Mouse (Mus musculus): Measurements from ENCODE around the gene Slc5a3. TPM values are rescaled to one million over a fixed set of nuclear protein-coding genes. Genes with fewer than 3 reads are reported as not detected.

The Slc5a3 gene
- polyA plus RNA-seq, 1 experiment from 2014 or later, result 12.1 TPM

DNA sequence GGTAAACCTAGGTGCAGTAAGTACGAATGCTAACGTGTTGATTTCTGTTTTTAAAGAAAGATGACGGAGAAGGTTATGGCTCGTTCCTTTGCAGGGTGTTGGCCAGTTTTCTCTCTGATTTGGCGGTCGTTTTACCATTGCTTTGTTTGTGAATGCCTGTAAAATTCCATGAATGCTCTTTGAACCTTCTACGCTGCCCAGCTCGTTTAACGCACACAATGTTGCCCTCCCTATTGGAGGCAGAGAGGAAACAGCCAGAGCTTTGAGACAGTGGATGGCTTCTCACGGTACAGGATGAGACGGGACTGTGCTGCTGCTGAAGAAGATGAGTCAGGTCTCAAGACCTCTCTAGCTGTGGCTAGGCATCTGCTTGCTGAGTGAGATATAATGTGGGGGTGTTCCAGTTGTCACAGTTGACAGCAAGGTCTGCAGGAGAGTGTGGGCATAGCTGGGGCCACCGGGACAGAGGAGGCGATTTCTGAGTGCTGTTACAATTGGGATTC lies 60.9 kb downstream of the Slc5a3 start:
- no peak overlapping the region for H3K9ac ChIP-seq (ENCODE audit: low read depth, low read length)

DNA sequence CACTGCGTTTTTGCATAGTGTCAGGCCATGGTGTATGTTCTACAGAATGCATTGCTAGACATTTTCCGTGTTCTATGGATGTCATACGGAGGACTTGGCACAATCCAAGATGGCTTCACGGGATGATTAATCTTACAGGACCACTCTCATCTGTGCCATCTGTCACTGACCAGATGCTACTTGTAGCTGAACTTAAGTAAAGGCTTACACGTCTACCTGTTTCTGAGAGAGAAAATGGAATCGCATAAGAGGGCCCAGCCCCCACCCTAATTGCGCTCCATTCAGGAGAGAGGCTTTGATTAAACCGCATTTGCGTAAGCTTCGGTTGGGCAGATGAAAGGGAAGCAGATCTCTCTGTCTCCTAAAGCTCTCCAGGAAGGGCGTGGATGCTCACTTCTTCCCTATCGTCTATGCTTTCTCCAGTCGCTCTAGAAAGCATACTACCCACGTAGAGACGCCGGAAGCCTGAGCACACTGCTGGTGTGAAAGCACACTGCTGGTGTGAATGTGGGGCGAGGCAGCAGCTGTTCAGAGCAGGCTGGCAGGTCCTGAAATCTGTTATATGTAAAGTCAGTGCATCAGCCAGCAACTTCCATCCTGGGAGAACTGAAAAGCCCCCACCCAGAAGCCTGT lies 62.9 kb downstream of the Slc5a3 start:
- H3K4me2 ChIP-seq (ENCODE audit: low read depth, low read length), result no peak overlapping the region
- peaks cover 3% of the 10 kb centered on the region for H3K4me1 ChIP-seq (ENCODE audit: control insufficient read depth, insufficient read depth, low read length)
- no peaks in the 10 kb centered on the region for H3K27me3 ChIP-seq (replicated peaks; ENCODE audit: control insufficient read depth, insufficient read depth, low read length)
- no peaks in the 10 kb centered on the region for H3K36me3 ChIP-seq (ENCODE audit: control insufficient read depth, insufficient read depth, low read length)
- no peak for ATAC-seq (ENCODE audit: low read depth)
- WGBS, result 80% methylated on average over 17 of the region's 17 CpGs
- H3K9me3 ChIP-seq (ENCODE audit: control insufficient read depth, low read length), result peaks cover 9% of the 10 kb centered on the region
- no peak overlapping the region for H3K9ac ChIP-seq (ENCODE audit: low read depth, low read length)
- no peak overlapping the region for H3K4me3 ChIP-seq (ENCODE audit: low read depth, low read length)
- DNase-seq (ENCODE audit: low spot score), result no peak
- H3K27ac ChIP-seq (replicated peaks; ENCODE audit: low read depth, low read length), result no peak overlapping the region

More for the DNA sequence above, 60.9 kb downstream of the Slc5a3 start:
- H3K27ac ChIP-seq (replicated peaks; ENCODE audit: low read depth, low read length), result no peak overlapping the region
- no peaks in the 10 kb centered on the region for H3K27me3 ChIP-seq (replicated peaks; ENCODE audit: control insufficient read depth, insufficient read depth, low read length)
- H3K4me1 ChIP-seq (ENCODE audit: control insufficient read depth, insufficient read depth, low read length), result peaks cover 16% of the 10 kb centered on the region
- H3K4me2 ChIP-seq (ENCODE audit: low read depth, low read length), result no peak overlapping the region
- DNase-seq (ENCODE audit: low spot score) (no peak), ATAC-seq (ENCODE audit: low read depth) (no peak)
- H3K9me3 ChIP-seq (ENCODE audit: control insufficient read depth, low read length), result no peaks in the 10 kb centered on the region
- WGBS, result 60% methylated on average over 13 of the region's 13 CpGs
- H3K4me3 ChIP-seq (ENCODE audit: low read depth, low read length), result no peak overlapping the region
- no peaks in the 10 kb centered on the region for H3K36me3 ChIP-seq (ENCODE audit: control insufficient read depth, insufficient read depth, low read length)

GRCm38 (mm10) chr16:92127226-92127625 lies 69.1 kb downstream of the Slc5a3 start:
- Histone ChIP-seq H3K27me3 (replicated peaks; ENCODE audit: control insufficient read depth, insufficient read depth, low read length) (no peaks in the 10 kb centered on the region), H3K36me3 (ENCODE audit: control insufficient read depth, insufficient read depth, low read length) (no peaks in the 10 kb centered on the region)

GRCm38 (mm10) chr16:92127666-92128065 lies 69.5 kb downstream of the Slc5a3 start:
- ATAC-seq (ENCODE audit: low read depth), result no peak

More at GRCm38 (mm10) chr16:92127226-92127625, 69.1 kb downstream of the Slc5a3 start:
- Histone ChIP-seq H3K27ac (replicated peaks; ENCODE audit: low read depth, low read length) (no peak overlapping the region), H3K4me1 (ENCODE audit: control insufficient read depth, insufficient read depth, low read length) (no peaks in the 10 kb centered on the region), H3K9ac (ENCODE audit: low read depth, low read length) (no peak overlapping the region), H3K4me3 (ENCODE audit: low read depth, low read length) (no peak overlapping the region), H3K9me3 (ENCODE audit: control insufficient read depth, low read length) (peaks cover 9% of the 10 kb centered on the region), H3K4me2 (ENCODE audit: low read depth, low read length) (no peak overlapping the region)
- WGBS, result 52% methylated on average over 4 of the region's 4 CpGs
- no peak for ATAC-seq (ENCODE audit: low read depth)
- DNase-seq (ENCODE audit: low spot score), result no peak

GRCm38 (mm10) chr16:92129843-92130242 lies 71.7 kb downstream of the Slc5a3 start:
- no peaks in the 10 kb centered on the region for H3K27me3 ChIP-seq (replicated peaks; ENCODE audit: control insufficient read depth, insufficient read depth, low read length)
- no peak overlapping the region for H3K4me3 ChIP-seq (ENCODE audit: low read depth, low read length)
- 98% methylated on average over 8 of the region's 8 CpGs for WGBS
- no peak for ATAC-seq (ENCODE audit: low read depth)
- no peak overlapping the region for H3K27ac ChIP-seq (replicated peaks; ENCODE audit: low read depth, low read length)
- no peaks in the 10 kb centered on the region for H3K4me1 ChIP-seq (ENCODE audit: control insufficient read depth, insufficient read depth, low read length)
- H3K36me3 ChIP-seq (ENCODE audit: control insufficient read depth, insufficient read depth, low read length), result no peaks in the 10 kb centered on the region
- H3K9me3 ChIP-seq (ENCODE audit: control insufficient read depth, low read length), result peaks cover 2% of the 10 kb centered on the region; the same call in 1 of the 2 replicates
- no peak overlapping the region for H3K4me2 ChIP-seq (ENCODE audit: low read depth, low read length)
- H3K9ac ChIP-seq (ENCODE audit: low read depth, low read length), result no peak overlapping the region
- DNase-seq (ENCODE audit: low spot score), result no peak

More at GRCm38 (mm10) chr16:92127666-92128065, 69.5 kb downstream of the Slc5a3 start:
- no peaks in the 10 kb centered on the region for H3K36me3 ChIP-seq (ENCODE audit: control insufficient read depth, insufficient read depth, low read length)
- H3K9me3 ChIP-seq (ENCODE audit: control insufficient read depth, low read length), result peaks cover 9% of the 10 kb centered on the region
- H3K27me3 ChIP-seq (replicated peaks; ENCODE audit: control insufficient read depth, insufficient read depth, low read length), result no peaks in the 10 kb centered on the region
- no peak overlapping the region for H3K4me2 ChIP-seq (ENCODE audit: low read depth, low read length)
- WGBS, result 84% methylated on average over 5 of the region's 5 CpGs
- no peak overlapping the region for H3K27ac ChIP-seq (replicated peaks; ENCODE audit: low read depth, low read length)
- no peaks in the 10 kb centered on the region for H3K4me1 ChIP-seq (ENCODE audit: control insufficient read depth, insufficient read depth, low read length)
- no peak for DNase-seq (ENCODE audit: low spot score)
- no peak overlapping the region for H3K4me3 ChIP-seq (ENCODE audit: low read depth, low read length)
- H3K9ac ChIP-seq (ENCODE audit: low read depth, low read length), result no peak overlapping the region

GRCm38 (mm10) chr16:92132511-92132910 lies 74.4 kb downstream of the Slc5a3 start:
- 79% methylated on average over 4 of the region's 4 CpGs for WGBS
- H3K4me1 ChIP-seq (ENCODE audit: control insufficient read depth, insufficient read depth, low read length), result no peaks in the 10 kb centered on the region
- no peak for ATAC-seq (ENCODE audit: low read depth)
- no peak overlapping the region for H3K4me3 ChIP-seq (ENCODE audit: low read depth, low read length)
- no peak overlapping the region for H3K9ac ChIP-seq (ENCODE audit: low read depth, low read length)
- H3K36me3 ChIP-seq (ENCODE audit: control insufficient read depth, insufficient read depth, low read length), result no peaks in the 10 kb centered on the region
- H3K27me3 ChIP-seq (replicated peaks; ENCODE audit: control insufficient read depth, insufficient read depth, low read length), result no peaks in the 10 kb centered on the region
- 0 out of 2 replicates have a peak, but pooled peaks cover 2% of the 10 kb centered on the region for H3K9me3 ChIP-seq (ENCODE audit: control insufficient read depth, low read length)
- no peak for DNase-seq (ENCODE audit: low spot score)
- no peak overlapping the region for H3K4me2 ChIP-seq (ENCODE audit: low read depth, low read length)
- no peak overlapping the region for H3K27ac ChIP-seq (replicated peaks; ENCODE audit: low read depth, low read length)

DNA sequence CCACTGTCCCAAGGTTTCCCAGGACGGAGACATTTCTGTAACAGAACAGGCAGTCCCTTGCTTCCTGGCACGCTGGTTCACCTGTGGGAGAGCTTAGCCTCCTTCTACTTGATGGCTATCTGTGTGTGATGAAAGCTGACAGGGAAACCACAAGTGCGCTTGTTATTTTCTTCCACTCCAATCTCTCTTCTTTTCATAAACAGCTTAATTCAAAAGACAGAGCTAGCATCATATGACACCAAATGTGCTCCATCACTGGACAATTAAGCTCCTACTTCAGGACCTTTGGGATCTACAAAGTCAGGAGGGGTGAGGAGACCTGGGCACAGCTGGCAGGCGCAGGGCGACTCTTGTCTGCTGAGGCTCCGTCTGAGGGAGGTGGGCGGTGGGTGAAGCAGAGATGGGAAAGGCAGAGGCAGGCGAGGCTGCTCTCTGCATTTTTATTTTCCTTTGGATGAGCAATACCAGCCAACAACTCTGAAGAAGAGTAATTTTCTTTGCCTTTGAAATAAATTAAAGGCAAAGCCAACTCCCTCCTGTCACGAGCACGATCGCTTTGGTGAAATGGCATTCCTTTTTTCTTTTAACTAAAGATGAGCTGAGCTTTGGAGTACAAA lies 76.1 kb downstream of the Slc5a3 start:
- H3K27ac ChIP-seq (replicated peaks; ENCODE audit: low read depth, low read length), result no peak overlapping the region
- H3K36me3 ChIP-seq (ENCODE audit: control insufficient read depth, insufficient read depth, low read length), result no peaks in the 10 kb centered on the region
- H3K27me3 ChIP-seq (replicated peaks; ENCODE audit: control insufficient read depth, insufficient read depth, low read length), result no peaks in the 10 kb centered on the region
- peaks cover 3% of the 10 kb centered on the region; the same call in 1 of the 2 replicates for H3K4me1 ChIP-seq (ENCODE audit: control insufficient read depth, insufficient read depth, low read length)
- H3K4me2 ChIP-seq (ENCODE audit: low read depth, low read length), result no peak overlapping the region
- H3K9ac ChIP-seq (ENCODE audit: low read depth, low read length), result no peak overlapping the region
- DNase-seq (ENCODE audit: low spot score) (no peak), ATAC-seq (ENCODE audit: low read depth) (no peak)
- 0 out of 2 replicates have a peak, but pooled peaks cover 2% of the 10 kb centered on the region for H3K9me3 ChIP-seq (ENCODE audit: control insufficient read depth, low read length)
- WGBS, result 67% methylated on average over 11 of the region's 11 CpGs
- H3K4me3 ChIP-seq (ENCODE audit: low read depth, low read length), result no peak overlapping the region

DNA sequence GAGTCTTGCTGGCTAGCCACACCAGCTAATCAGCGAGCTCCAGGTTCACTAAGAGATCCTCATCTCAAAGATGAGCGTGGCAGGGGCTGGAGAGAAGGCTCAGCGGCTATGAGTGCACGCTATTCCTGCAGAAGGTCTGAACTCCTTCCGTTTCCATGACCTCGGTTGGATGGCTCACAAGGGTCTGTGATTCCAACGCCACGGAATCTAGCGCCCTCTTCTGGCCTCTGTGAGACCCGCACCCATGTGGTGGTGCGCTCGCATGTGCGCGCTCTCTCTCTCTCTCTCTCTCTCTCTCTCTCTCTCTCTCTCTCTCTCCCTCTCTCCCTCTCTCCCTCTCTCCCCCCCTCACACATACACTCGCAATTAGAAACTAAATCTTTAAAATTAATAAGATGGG lies 78.2 kb downstream of the Slc5a3 start:
- 87% methylated on average over 15 of the region's 15 CpGs for WGBS

More for the DNA sequence above, 78.2 kb downstream of the Slc5a3 start:
- Histone ChIP-seq H3K27ac (replicated peaks; ENCODE audit: low read depth, low read length) (no peak overlapping the region), H3K4me3 (ENCODE audit: low read depth, low read length) (no peak overlapping the region), H3K36me3 (ENCODE audit: control insufficient read depth, insufficient read depth, low read length) (no peaks in the 10 kb centered on the region), H3K9me3 (ENCODE audit: control insufficient read depth, low read length) (0 out of 2 replicates have a peak, but pooled peaks cover 2% of the 10 kb centered on the region), H3K4me1 (ENCODE audit: control insufficient read depth, insufficient read depth, low read length) (peaks cover 13% of the 10 kb centered on the region), H3K27me3 (replicated peaks; ENCODE audit: control insufficient read depth, insufficient read depth, low read length) (no peaks in the 10 kb centered on the region), H3K9ac (ENCODE audit: low read depth, low read length) (no peak overlapping the region), H3K4me2 (ENCODE audit: low read depth, low read length) (no peak overlapping the region)
- ATAC-seq (ENCODE audit: low read depth) (no peak), DNase-seq (ENCODE audit: low spot score) (no peak)

Measured in embryonic facial prominence, embryonic 14.5 days (tissue).